Mouse (Mus musculus) myocyte (in vitro differentiated cells): ENCODE measurements around the gene Dydc2. TPM values are rescaled to one million over a fixed set of nuclear protein-coding genes. Genes with fewer than 3 reads are reported as not detected.

Source experiments
- H3K27me3 ChIP-seq: one replicate; pipeline ENCODE4 v1.6.1; 2011; ENCODE audit not compliant: control insufficient read depth, insufficient read depth, insufficient read length
- H3K36me3 ChIP-seq: one replicate; pipeline ENCODE4 v1.6.1; 2011; ENCODE audit not compliant: control insufficient read depth, insufficient read depth
- H3K4me2 ChIP-seq: one replicate; pipeline ENCODE4 v1.6.1; 2011; ENCODE audit warnings: low read depth, control low read depth
- H3K4me3 ChIP-seq: one replicate; pipeline ENCODE4 v1.5.1; 2011; ENCODE audit warnings: mild to moderate bottlenecking, control low read depth, moderate library complexity
- H3K79me2 ChIP-seq: one replicate; pipeline ENCODE4 v1.6.1; 2011; ENCODE audit not compliant: control insufficient read depth, insufficient read depth
- H3ac ChIP-seq: one replicate; pipeline ENCODE4 v1.6.1; 2011; ENCODE audit not compliant: control insufficient read depth, insufficient read length
- CEBPB ChIP-seq: IDR thresholded peaks from 2 replicates; pipeline ENCODE4 v1.6.1; 2011; ENCODE audit warnings: mild to moderate bottlenecking, moderate library complexity; ENCODE audit not compliant: poor library complexity, insufficient read depth, severe bottlenecking
- E2F4 ChIP-seq: IDR thresholded peaks from one replicate; pipeline ENCODE4 v1.6.1; 2011; ENCODE audit warnings: mild to moderate bottlenecking, control low read depth, moderate library complexity; ENCODE audit not compliant: insufficient read depth
- MAX ChIP-seq: IDR thresholded peaks from one replicate; pipeline ENCODE4 v1.6.1; 2011; ENCODE audit warnings: low read depth, mild to moderate bottlenecking, control low read depth
- MYOD1 ChIP-seq, 3 experiments: IDR thresholded peaks; one replicate each; pipeline ENCODE4 v1.6.1; 2011; ENCODE audit warnings: control low read depth in 2 of 3, low read depth in 2 of 3, mild to moderate bottlenecking in 2 of 3, moderate library complexity in 1 of 3; ENCODE audit not compliant: insufficient read length in 2 of 3, control insufficient read depth in 1 of 3
- MYOG ChIP-seq, 3 experiments: IDR thresholded peaks; one replicate each; pipeline ENCODE4 v1.6.1; 2011; ENCODE audit warnings: control low read depth in 2 of 3, low read depth in 2 of 3, mild to moderate bottlenecking in 2 of 3; ENCODE audit not compliant: insufficient read length in 2 of 3, control insufficient read depth in 1 of 3, insufficient read depth in 1 of 3
- POLR2A ChIP-seq: IDR thresholded peaks from one replicate; pipeline ENCODE4 v1.6.1; 2011; ENCODE audit warnings: low read depth, mild to moderate bottlenecking, control low read depth, moderate library complexity; ENCODE audit not compliant: insufficient read length
- POLR2AphosphoS2 ChIP-seq: IDR thresholded peaks from one replicate; pipeline ENCODE4 v1.6.1; 2011; ENCODE audit warnings: low read depth, control low read depth; ENCODE audit not compliant: insufficient read length
- REST ChIP-seq: IDR thresholded peaks from one replicate; pipeline ENCODE4 v1.6.1; 2011; ENCODE audit warnings: mild to moderate bottlenecking, control low read depth, moderate library complexity; ENCODE audit not compliant: insufficient read depth, insufficient read length
- SRF ChIP-seq: IDR thresholded peaks from one replicate; pipeline ENCODE4 v1.6.1; 2011; ENCODE audit warnings: low read depth; ENCODE audit not compliant: control insufficient read depth, insufficient read length
- TCF12 ChIP-seq: IDR thresholded peaks from one replicate; pipeline ENCODE4 v1.6.1; 2011; ENCODE audit warnings: mild to moderate bottlenecking, control low read depth; ENCODE audit not compliant: poor library complexity, insufficient read depth, severe bottlenecking
- TCF3 ChIP-seq: IDR thresholded peaks from one replicate; pipeline ENCODE4 v1.6.1; 2011; ENCODE audit warnings: low read depth, control low read depth; ENCODE audit not compliant: insufficient read length
- USF1 ChIP-seq: IDR thresholded peaks from one replicate; pipeline ENCODE4 v1.6.1; 2011; ENCODE audit warnings: low read depth, mild to moderate bottlenecking, control low read depth, moderate library complexity
- polyA plus RNA-seq: library from polyadenylated mRNA; unstranded; fragments of >200 nt; fragmentation: generic; extraction: Trizol; gene quantifications from one replicate; pipeline ENCODE4 v1.2.1, GENCODE M21; 2012; ENCODE audit warnings: missing spikeins

Dydc2 gene
- polyA plus RNA-seq, 1 experiment: not detected

GRCm38 (mm10) chr14:40999904-41000645 lies 68.9 kb downstream of the Dydc2 start:
- H3K4me2 ChIP-seq: no peak overlapping the region
- H3K4me3 ChIP-seq: no peak overlapping the region
- no peaks in the 10 kb centered on the region for H3K36me3 ChIP-seq
- no peaks in the 10 kb centered on the region for H3K27me3 ChIP-seq
- H3ac ChIP-seq: no peak overlapping the region
- TF ChIP-seq TCF12 (no peak), E2F4 (no peak), POLR2A (no peak), REST (no peak), CEBPB (no peak), MAX (no peak), USF1 (no peak), SRF (no peak), MYOD1 (IDR thresholded peaks at IDR 0.05; ENCODE audit: control insufficient read depth in 1 of 3, insufficient read length in 2 of 3, low read depth in 2 of 3) (no peak), TCF3 (no peak), POLR2AphosphoS2 (no peak), MYOG (IDR thresholded peaks at IDR 0.05; ENCODE audit: control insufficient read depth in 1 of 3, insufficient read depth in 1 of 3, insufficient read length in 2 of 3, low read depth in 2 of 3) (no peak)
- no peaks in the 10 kb centered on the region for H3K79me2 ChIP-seq

Other genes starting within 250 kb of the Dydc2 start
- gene Sh2d4b, start 175.9 kb downstream of the Dydc2 start, polyA plus RNA-seq: 0.23 TPM
- 90.6 TPM for gene Tspan14, start 102.4 kb downstream of the Dydc2 start, polyA plus RNA-seq
- 1.8 TPM for gene Fam213a, start 55.4 kb downstream of the Dydc2 start, polyA plus RNA-seq
- not detected for gene Dydc1, start 3.7 kb upstream of the Dydc2 start, polyA plus RNA-seq
- not detected for gene Mat1a, start 35.8 kb upstream of the Dydc2 start, polyA plus RNA-seq
- not detected for gene Sftpa1, start 62.6 kb upstream of the Dydc2 start, polyA plus RNA-seq
- not detected for gene Mbl1, start 82.2 kb upstream of the Dydc2 start, polyA plus RNA-seq
- gene Sftpd, start 115.9 kb upstream of the Dydc2 start, polyA plus RNA-seq: not detected
- gene Gm2832, start 209.6 kb upstream of the Dydc2 start, polyA plus RNA-seq: not detected